Mouse (Mus musculus) brain, embryonic 14.5 days (tissue): Measurements from ENCODE around the gene Zfp618.

Experiments used
- CTCF ChIP-seq: fragments of 200-500 bp; IDR thresholded peaks from 2 replicates; pipeline ENCODE4 v1.5.1; 2012; ENCODE audit warnings: inconsistent platforms, mild to moderate bottlenecking, moderate library complexity, borderline replicate concordance; ENCODE audit not compliant: insufficient read depth, insufficient read length; ENCODE audit errors: extremely low read depth
- POLR2A ChIP-seq: fragments of 200-500 bp; IDR thresholded peaks from 2 replicates; pipeline ENCODE4 v1.6.1; 2012; ENCODE audit warnings: mild to moderate bottlenecking, inconsistent platforms, borderline replicate concordance; ENCODE audit not compliant: poor library complexity, insufficient read depth, insufficient read length, severe bottlenecking; ENCODE audit errors: extremely low read depth

GRCm38 (mm10) chr4:62977454-62977853, 12.1 kb downstream of the Zfp618 start:
- TF ChIP-seq POLR2A (no peak), CTCF (no peak)
